Mouse (Mus musculus) cerebellum, postnatal 14 days (tissue): ENCODE measurements at regions not wholly inside any gene's neighbourhood (a gene's known extent, or its start where the extent isn't known, plus 50 kb on each side); places are given as distances from the start of the nearest gene placed in this dataset.
"Not testable (repeated sequence)": the region's sequence is repeated elsewhere in the genome, so short reads cannot be mapped to it uniquely, and the experiment has no call there.

Experiments
- DNase-seq, 2 experiments: peaks; one replicate each; pipeline ENCODE4 v3.0.0; 2021; ENCODE audit warnings: mixed read lengths in 2 of 2

GRCm38 (mm10) chr17:84844950-84845349 is 54.4 kb upstream of the Lrpprc start:
- no peak for DNase-seq

- DNase-seq: no peak
These were observed 55.6 kb upstream of the Lrpprc start for GRCm38 (mm10) chr17:84846141-84846540.

DNA sequence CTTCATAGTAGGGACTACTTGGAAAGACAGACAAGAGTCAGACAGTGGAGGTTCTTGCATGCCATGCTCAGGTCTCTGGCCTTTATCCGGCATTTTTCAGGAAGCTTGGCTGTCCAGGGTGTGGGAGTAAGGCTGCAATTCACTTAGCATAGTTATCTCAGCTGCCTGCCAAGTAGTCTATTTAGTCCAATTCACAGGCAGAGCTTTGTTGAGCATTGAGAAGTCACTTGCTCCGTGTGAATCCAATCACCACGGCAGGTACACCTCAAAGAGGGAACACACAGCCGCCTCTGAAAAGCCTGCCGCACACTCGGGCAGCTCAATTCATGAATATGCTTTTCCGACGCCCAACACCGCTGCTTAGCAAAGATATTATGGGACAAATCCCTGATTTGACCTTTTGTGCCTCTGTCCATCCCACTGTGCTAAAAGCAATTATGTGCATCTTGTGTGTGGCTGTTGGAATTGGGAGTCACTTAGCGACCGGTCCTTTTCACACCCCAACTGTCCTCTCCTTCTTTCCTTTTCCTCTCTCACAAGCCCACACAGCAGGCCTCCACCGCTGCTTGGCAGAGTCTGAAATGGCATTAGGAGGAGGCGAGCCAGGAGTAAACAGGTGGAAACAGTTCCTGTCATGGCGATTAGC is 57.9 kb upstream of the Lrpprc start:
- no peak for DNase-seq

GRCm38 (mm10) chr17:84849031-84849405 is 58.4 kb upstream of the Lrpprc start:
- DNase-seq: no peak

- DNase-seq: no peak
These were observed 59.9 kb upstream of the Lrpprc start for GRCm38 (mm10) chr17:84850464-84850863.

DNA sequence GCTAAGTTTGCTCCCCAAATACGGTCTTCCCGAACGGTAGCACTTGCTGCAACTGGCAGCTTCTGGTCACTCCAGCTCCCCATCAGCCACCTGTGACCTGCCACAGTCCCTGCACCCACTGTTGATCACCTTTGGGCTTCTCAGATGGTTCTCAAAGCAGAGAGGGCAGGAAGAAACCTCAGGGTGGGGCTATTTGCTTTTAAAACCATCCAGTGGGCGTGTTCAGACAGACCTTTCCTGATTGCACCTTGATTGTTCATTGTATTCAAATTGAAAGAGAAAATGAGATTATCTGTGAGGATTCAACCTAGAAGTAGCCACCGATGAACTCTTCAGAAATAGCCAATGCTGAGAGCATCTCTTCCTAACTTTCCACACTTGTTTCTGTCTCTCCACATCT is 60.3 kb upstream of the Lrpprc start:
- DNase-seq: no peak

DNA sequence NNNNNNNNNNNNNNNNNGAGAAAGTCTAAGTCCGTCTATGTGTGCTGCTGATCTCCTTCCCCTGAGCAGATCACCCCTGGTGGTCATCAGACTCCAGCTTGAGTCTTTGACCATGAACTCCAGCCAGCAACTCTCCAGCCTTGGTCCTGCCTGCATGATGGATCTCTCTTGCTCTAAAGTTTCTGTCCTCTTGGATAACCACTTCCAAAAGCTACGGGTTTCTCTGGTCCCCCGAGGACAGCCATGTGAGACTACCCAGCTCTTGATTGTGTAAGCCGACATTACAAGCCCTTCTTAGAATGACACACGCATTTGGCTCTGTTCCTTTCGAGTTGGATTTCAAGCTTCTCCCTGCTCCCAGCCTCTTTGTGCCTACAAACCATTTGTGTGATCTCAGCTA is 66.4 kb upstream of the Lrpprc start:
- no peak for DNase-seq

DNA sequence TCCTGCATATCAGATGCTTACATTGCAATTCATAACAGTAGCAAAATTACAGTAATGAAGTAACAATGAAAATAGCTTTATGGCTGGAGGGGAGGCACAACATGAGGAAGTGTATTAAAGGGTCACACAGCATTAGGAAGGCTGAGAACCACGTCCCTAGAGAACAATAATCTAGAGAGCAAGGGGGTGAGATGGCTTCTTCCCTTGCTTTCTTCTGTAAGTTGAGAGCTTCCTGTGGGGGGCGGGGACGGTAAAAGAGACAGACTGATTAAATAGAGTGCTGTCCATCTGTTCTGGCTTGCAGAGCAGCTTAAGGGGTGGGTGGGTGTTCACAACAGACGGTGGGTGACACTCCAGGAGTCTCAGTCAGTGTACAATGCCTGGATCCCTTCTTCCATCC is 68.2 kb upstream of the Lrpprc start:
- DNase-seq: no peak

DNA sequence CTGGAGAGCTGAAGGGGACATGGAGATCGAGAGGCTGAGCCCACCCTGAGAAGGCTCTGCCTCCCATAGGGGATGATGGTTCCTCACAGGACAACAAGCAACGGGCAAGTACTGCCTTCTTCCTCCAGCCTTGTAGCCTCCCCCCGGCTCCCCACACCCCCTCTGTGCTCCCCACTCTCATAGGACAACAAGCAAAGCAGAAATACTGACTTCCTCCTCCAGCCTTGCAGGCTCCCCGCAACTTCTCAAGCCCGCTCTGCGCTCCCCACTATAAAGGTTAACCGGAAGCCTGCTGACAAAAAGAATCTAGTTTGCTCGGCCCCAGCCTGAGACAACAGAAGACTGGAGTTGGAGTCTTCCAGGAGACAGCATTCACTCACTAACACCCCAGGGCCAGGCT is 69.3 kb upstream of the Lrpprc start:
- no peak for DNase-seq

DNA sequence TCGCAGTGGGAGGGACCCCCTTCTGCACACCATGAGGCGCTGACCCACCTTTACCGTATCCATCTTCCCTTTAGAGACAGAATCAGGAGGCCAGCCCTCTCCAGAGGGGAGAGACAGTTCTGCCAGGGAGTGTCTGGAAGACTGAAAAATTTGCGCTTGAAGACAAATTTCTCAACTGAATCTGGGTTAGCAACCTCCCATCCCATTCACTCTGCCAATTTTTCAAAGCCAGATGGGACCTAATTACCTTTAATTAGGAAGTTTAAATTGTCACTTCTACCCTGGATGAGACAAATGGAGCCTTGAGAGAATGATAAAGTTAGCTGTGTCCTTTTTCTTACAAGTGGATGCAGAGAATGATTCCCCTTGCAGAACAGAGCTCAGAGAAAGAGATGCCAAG is 70.2 kb upstream of the Lrpprc start:
- DNase-seq: no peak

- DNase-seq: not testable (repeated sequence)
These were observed 73.6 kb upstream of the Lrpprc start for GRCm38 (mm10) chr17:84864231-84864630.

DNA sequence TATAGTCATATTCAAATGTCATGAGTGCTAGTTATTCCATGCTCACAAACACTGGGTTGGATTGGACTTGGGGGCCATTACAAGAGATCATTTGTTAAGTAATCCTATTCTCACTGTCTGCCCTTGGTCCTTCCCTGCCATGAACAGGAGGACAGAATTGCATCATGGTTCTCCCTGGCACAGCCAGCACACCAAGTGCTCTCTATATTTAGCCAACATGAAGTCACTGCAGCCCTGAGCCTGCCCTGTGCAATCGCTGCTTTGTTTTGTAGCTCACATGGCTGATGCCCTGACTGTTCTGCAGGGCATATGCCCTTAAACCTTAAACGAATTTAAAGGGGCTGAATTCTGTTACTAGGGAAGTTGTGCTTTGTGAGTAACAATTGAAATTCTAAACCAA is 74.6 kb upstream of the Lrpprc start:
- peak; percentile 58 to 63 for DNase-seq

GRCm38 (mm10) chr17:84865566-84865965 is 75.0 kb upstream of the Lrpprc start:
- DNase-seq: no peak

GRCm38 (mm10) chr17:84869074-84869722 is 78.6 kb upstream of the Lrpprc start:
- DNase-seq: no peak

- peak; percentile 65 to 73 for DNase-seq
These were observed 83.0 kb upstream of the Lrpprc start for GRCm38 (mm10) chr17:84873554-84873953.

- DNase-seq: no peak
These were observed 82.0 kb upstream of the Ppm1b start for GRCm38 (mm10) chr17:84874494-84874893.

DNA sequence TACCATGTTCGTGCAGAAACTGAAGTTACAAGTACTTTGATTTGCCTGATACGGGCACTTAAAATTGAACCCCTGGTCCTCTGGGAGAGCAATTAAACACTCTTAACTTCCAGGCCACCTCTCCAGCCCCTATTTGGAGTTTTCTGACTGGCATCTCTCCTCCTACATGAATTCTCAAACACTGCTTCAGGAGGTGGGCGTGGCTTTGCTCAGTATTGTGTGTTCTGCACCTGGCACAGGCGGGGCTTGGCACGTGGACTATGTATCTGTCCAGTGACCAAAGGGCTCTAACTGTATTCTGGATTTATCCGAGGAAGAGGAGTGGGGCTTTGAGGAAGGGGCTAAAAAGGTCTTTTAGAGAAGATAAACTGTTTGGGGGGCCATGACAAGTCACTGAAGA is 81.5 kb upstream of the Ppm1b start:
- peak in 1 of 2 experiments; percentile 31 for DNase-seq

DNA sequence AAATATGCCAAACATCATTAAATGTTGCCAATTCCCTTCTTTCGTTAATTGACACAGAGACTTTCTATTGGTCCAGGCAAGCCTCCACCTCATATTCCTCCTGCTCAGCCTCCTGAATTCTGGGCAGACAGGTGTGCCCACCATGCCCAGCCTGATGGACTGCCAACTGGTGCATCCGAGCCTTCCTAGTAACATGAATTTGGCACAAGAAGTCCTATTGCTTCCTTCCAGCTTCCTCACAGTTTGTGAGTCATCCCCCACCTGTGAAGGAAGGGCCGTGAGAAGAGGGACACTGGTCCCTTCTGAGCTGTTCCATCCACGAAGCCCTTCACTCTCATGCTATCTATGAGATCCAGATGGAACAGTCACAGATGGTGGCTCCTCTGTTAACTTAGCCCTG is 80.5 kb upstream of the Ppm1b start:
- peak; percentile 66 to 71 for DNase-seq

DNA sequence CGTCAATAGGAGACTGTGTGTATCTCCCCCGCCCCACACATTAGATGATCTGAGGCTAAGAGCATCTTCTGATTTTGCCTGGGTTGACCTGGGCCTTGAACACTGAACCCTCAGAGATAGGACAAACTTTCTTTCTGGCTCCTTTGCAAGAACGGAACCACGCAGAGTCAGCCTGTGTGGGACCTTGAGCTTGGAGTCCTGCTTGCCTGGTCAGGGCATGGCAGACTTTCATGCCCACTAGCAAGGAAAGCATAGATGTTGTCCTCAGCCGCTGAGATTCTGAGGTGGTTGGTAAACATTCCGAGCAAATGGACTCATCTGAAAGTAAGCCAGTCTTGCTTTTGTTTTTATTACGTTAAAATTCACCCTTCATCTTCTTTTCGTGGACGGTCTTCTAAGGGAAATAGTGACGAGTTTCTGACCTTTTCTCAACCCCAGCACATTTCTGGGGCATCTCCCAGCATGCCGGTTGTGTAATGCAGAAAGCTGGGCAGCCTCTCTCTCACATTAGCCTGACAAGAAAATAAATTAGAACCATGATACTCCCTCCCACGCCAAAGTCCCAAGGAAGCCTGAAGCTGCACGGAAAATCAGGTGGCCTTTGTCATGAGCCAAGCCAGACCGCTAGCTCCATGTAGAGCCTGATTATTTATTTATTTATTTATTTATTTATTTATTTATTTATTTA is 79.2 kb upstream of the Ppm1b start:
- peak; percentile 52 to 58 for DNase-seq

DNA sequence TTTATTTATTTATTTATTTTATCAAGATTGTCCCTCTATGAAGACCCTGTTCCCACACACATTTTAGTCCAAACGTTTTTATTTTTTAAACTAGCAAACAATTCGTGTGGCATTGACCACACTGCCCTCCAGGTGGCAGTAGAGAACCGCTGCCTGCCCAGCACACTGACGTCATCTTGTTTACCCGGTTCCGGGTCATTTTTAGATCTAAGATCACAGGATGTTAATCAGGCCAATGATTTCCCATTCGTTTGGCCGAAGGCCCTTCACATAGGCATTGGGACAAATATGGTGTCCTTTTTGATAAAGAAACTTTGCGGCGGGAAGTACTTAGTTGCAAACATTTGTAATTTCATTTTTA is 78.7 kb upstream of the Ppm1b start:
- DNase-seq: peak; percentile 86 to 87

DNA sequence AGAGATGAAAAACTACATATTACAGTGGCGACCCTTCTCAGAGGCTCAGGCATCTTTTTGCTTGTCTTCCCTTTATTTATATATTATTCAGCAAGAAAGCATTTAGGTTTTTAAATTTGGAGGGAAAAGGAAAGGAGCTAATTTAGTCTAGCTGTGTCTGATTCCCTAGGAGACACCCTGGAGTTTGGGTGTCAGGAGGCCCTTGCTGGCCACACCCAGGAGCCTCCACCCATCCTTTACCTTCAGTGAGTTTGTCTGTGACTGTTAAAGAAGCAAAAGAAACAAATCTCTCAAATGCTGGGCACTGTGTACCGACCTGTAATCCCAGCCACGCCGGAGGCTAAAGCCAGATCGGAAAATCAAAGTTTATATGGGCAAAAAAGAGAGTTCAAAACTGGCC is 78.2 kb upstream of the Ppm1b start:
- DNase-seq: no peak

GRCm38 (mm10) chr17:84879146-84879545 is 77.4 kb upstream of the Ppm1b start:
- DNase-seq: no peak

- DNase-seq: no peak
These were observed 75.6 kb upstream of the Ppm1b start for GRCm38 (mm10) chr17:84880946-84881345.

DNA sequence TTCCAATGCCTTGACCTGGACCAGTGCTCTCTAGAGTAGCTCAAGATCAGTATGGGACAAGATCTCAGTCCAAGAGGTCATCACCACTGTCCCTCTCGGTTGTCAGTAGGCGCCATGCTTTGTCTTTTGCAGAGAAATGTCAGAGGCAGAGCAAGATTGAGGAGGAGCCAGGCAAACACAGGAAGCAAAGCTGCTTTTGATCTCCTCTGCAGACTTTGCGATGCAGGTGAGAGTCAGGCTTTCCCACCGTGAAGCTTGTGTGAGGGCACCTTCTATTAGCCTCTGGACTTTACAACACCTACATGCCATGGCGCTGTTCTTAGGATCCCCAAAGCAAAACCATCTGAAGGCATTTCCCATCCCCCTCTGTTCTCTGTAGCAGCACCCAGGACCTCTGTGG is 68.0 kb upstream of the Ppm1b start:
- DNase-seq: no peak
